Mouse (Mus musculus) ES-Bruce4 (cell line): Measurements from ENCODE around the gene Tango2.

Experiments
- CTCF ChIP-seq: IDR thresholded peaks from one replicate; pipeline ENCODE4 v1.8.1; 2011; ENCODE audit warnings: low read depth, low read length
- EP300 ChIP-seq: IDR thresholded peaks from 2 replicates; pipeline ENCODE4 v1.6.1; 2011; ENCODE audit warnings: low read depth, low read length; ENCODE audit not compliant: insufficient read depth
- POLR2A ChIP-seq: IDR thresholded peaks from one replicate; pipeline ENCODE4 v1.8.1; 2011; ENCODE audit warnings: low read length; ENCODE audit not compliant: insufficient read depth

DNA sequence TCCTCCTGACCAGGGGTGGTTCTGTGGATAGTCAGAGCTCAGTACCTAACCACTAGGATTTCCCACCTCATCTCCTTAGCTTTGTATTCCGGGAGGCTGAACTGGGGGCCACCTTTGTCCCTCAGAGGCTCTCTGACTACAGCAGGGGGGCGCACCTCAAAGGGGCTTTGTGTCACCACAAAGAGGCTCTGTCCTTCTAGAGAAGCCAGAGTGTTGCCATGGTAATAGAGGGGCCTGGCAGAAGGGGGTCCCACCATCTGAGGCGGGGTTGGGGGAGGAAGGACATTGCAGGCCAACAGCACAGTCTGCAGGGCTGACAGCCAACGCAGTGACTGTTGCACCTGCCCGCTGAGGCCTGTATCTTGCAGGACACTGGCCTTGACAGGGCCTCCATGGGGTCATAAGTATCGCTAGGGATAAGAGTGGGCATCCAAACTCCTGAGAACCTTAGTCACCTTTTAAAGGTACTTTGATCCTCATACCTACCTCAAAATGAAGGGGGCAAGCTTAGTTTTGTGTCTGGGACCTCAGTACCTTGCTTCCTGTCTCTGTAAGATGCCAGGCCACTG is 32.7 kb upstream of the Tango2 start:
- TF ChIP-seq POLR2A (no peak), EP300 (no peak), CTCF (no peak)
